Mouse (Mus musculus): ENCODE data around the gene Gtf3a. TPM values are rescaled to one million over a fixed set of nuclear protein-coding genes. Genes with fewer than 3 reads are reported as not detected.
A peak's percentile ranks its signal among the peaks of the same experiment; 100 is the strongest.
"Not testable (repeated sequence)": the region's sequence is repeated elsewhere in the genome, so short reads cannot be mapped to it uniquely, and the experiment has no call there.

Gtf3a gene
- polyA plus RNA-seq, 1 experiment = 63.5 TPM

DNA sequence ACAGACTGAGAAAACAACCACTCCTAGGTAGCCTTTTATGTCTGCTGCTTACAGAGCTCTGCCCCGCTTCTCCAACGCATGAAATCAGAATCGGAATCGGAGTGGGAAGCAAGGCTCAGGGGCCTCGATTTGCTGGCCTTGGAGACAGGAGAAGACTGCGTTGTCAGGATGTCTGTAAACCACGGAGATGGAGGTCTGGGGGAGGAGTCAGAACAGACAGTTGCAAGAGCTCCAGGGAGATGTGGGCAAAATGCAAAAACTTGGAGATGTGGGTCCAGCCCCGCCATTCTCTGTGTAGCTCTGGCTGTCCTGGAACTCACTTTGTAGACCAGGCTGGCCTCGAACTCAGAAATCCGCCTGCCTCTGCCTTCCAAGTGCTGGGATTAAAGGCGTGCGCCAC is 15.0 kb upstream of the Gtf3a start:
- no peaks in the 10 kb centered on the region for H3K4me1 ChIP-seq
- H3K9me3 ChIP-seq = no peaks in the 10 kb centered on the region
- peaks cover 3% of the 10 kb centered on the region for H3K27me3 ChIP-seq (replicated peaks)
- no peaks in the 10 kb centered on the region for H3K36me3 ChIP-seq (replicated peaks; ENCODE audit: low read length)
- TF ChIP-seq FLI1 (IDR thresholded peaks at IDR 0.05; ENCODE audit: low read length) (no peak), GATA1 (IDR thresholded peaks at IDR 0.05; ENCODE audit: borderline replicate concordance, low read length) (no peak)
- no peak overlapping the region for H3K4me3 ChIP-seq (replicated peaks)

DNA sequence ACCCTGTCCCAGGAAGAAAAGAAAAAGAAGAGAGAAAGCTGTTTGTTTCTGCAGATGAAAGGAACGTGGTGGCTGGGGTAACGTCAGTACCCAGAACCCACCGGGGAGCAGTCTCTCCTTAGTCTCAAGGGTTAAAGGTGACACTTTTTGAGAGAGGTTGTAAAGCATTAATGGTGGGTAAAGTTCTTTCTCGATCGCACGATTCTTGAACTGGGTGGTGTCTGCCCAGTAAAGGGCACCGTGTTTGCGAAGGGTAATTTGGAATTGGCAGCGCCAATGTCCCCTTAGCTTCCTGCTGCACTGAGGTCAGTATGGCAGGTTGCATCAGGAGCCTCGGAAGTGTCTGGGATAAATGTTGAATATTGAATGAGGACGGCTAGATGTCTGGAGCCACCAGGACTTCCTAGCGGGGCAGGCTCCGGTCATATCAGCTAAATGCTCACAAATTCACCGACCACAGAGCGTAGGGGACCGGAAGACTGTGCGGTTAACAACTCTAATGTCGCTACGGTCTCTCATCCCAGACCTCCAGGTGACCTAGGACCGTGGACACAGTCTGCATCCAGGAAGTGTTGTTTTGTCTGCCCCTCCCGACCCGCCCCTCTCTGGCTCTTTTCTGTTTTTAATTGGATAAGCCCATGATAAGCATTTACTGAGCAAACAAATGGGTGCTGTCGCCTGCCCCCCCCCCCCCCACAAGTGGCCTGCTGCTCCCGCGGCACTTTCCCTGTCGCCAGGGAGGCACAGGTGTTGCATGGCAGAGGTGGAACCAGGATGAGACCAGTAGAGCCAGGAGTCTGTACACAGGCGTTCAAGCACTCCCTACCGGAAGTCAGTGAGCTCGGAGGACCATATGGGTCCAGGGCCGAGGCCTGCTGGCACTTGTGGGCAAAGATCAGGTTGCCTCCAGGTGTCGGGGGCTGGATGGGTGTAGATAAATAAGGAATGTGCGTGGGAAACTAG is 10.6 kb upstream of the Gtf3a start:
- Histone ChIP-seq H3K27me3 (replicated peaks) (peaks cover 9% of the 10 kb centered on the region), H3K9me3 (peaks cover 7% of the 10 kb centered on the region), H3K36me3 (replicated peaks; ENCODE audit: low read length) (no peaks in the 10 kb centered on the region), H3K4me1 (no peaks in the 10 kb centered on the region), H3K4me3 (replicated peaks) (no peak overlapping the region)
- TF ChIP-seq FLI1 (IDR thresholded peaks at IDR 0.05; ENCODE audit: low read length) (no peak), GATA1 (IDR thresholded peaks at IDR 0.05; ENCODE audit: borderline replicate concordance, low read length) (no peak)

DNA sequence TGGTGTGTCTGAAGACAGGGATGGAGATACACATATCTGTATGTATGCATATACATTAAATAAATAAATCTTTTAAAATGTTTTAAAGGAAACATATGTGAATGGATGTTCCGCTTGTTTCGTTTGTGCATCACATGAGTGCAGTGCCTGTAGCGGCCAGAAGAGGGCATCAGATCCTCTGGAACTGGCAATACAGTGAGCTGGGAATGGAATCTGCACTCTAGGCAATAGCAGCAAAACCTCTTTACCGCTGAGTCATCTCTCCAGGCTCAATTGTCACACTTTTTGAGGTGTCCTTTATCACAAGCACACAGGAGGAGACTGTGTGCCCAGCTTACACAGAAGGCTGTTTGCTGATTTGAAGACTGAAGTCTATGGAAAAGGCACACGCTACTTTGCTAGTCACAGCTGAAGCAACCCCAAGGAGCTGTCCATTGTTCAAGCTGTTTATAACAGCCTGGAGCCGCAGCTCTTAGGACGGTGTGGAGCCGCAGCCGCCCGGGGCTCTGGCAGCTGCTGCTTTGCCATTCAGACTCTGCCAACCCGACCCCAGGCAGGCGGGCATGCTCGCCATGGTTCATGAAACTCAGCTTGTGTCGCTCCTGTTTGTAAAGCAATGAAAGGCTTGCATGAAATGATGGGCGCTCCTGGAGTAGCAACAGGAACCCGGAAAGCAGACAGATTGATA is 9.2 kb upstream of the Gtf3a start:
- Histone ChIP-seq H3K9me3 (peaks cover 13% of the 10 kb centered on the region), H3K4me3 (replicated peaks) (no peak overlapping the region), H3K27me3 (replicated peaks) (peaks cover 12% of the 10 kb centered on the region), H3K4me1 (no peaks in the 10 kb centered on the region), H3K36me3 (replicated peaks; ENCODE audit: low read length) (no peaks in the 10 kb centered on the region)
- no peak for TF ChIP-seq FLI1 (IDR thresholded peaks at IDR 0.05; ENCODE audit: low read length)
- no peak for TF ChIP-seq GATA1 (IDR thresholded peaks at IDR 0.05; ENCODE audit: borderline replicate concordance, low read length)

DNA sequence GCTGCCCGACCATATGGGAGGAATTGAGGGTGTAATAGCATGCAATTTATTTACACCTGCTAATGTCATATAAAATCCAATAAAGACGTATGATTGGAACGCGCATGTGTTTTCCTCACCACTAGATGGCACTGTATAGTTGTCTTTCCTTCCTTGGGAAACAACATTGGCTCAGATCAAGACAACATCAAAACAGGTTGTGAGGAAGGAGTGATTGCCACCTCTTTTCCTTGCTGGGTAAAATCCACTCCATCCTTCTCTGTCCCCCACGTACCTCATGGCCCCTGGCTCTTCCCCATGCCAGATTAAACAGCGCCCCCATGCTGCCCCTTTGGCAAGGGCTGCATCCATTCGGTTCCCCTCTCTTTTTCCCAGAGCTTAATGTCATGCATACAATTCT is 8.2 kb upstream of the Gtf3a start:
- H3K4me3 ChIP-seq (replicated peaks) = no peak overlapping the region
- peaks cover 12% of the 10 kb centered on the region for H3K27me3 ChIP-seq (replicated peaks)
- H3K9me3 ChIP-seq = peaks cover 18% of the 10 kb centered on the region
- no peaks in the 10 kb centered on the region for H3K4me1 ChIP-seq
- no peaks in the 10 kb centered on the region for H3K36me3 ChIP-seq (replicated peaks; ENCODE audit: low read length)
- no peak for TF ChIP-seq GATA1 (IDR thresholded peaks at IDR 0.05; ENCODE audit: borderline replicate concordance, low read length)
- no peak for TF ChIP-seq FLI1 (IDR thresholded peaks at IDR 0.05; ENCODE audit: low read length)

DNA sequence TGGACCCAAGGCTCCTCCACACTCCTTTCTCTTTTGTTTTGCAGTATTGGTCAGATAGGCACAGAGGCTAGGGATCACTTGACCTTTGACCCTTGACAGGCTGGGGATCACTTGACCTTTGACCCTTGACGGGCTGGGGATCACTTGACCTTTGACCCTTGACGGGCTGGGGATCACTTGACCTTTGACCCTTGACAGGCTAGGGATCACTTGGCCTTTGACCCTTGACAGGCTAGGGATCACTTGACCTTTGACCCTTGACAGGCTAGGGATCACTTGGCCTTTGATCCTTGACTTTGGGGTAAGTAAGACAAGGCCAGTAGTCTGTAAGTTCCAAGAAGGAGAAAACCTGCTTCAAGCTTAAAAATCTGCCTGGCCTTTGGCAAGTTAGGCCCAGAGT is 6.5 kb upstream of the Gtf3a start:
- not testable (repeated sequence) for H3K4me3 ChIP-seq (replicated peaks); H3K4me1 ChIP-seq; H3K36me3 ChIP-seq (replicated peaks; ENCODE audit: low read length); H3K27me3 ChIP-seq (replicated peaks)
- H3K9me3 ChIP-seq = peaks cover 18% of the 10 kb centered on the region

DNA sequence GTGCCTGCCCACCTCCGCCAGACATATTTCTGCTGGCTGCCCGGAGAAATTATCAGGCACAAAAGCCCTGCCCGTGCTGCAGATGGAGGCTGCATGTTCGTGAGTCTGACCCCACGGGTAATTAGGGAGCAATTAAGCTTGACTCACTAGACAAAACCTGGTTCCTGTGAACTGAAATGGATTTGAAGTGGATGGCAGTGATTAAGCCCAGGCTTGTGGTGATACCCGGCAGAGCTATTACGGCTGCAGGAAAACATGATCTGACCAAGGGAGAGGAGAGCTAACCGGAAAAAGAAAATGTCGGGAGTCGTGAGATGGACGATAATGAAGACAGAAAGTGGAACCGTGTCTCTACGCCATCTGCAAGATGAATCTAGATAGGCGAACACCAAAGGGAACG is 5.5 kb upstream of the Gtf3a start:
- peaks cover 4% of the 10 kb centered on the region; the same call in 1 of the 2 replicates for H3K4me1 ChIP-seq
- TF ChIP-seq GATA1 (IDR thresholded peaks at IDR 0.05; ENCODE audit: borderline replicate concordance, low read length) (no peak), FLI1 (IDR thresholded peaks at IDR 0.05; ENCODE audit: low read length) (no peak)
- peaks cover 18% of the 10 kb centered on the region for H3K9me3 ChIP-seq
- peaks cover 10% of the 10 kb centered on the region for H3K27me3 ChIP-seq (replicated peaks)
- no peak overlapping the region for H3K4me3 ChIP-seq (replicated peaks)
- H3K36me3 ChIP-seq (replicated peaks; ENCODE audit: low read length) = no peaks in the 10 kb centered on the region

DNA sequence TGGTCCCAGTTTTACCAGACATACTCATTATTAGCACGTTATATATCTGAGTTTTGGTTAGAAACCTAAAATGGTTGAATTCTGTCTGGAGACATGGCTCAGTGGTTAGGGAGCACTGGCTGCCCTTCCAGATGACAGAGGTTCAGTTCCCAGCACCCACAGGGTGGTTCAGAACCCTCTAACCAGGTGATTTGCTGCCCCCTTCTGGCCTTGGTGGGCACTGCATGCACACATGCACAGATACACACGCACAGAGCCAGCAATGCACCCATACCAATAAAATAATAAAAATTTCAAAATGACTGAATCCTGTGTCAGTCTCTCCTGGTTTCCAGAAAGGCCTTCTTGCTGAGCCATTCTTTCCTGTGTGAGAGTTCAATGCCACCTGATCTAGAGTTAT is 3.9 kb upstream of the Gtf3a start:
- Histone ChIP-seq H3K4me3 (replicated peaks) (no peak overlapping the region), H3K4me1 (peaks cover 14% of the 10 kb centered on the region), H3K9me3 (peaks cover 11% of the 10 kb centered on the region), H3K27me3 (replicated peaks) (peaks cover 10% of the 10 kb centered on the region), H3K36me3 (replicated peaks; ENCODE audit: low read length) (no peaks in the 10 kb centered on the region)
- TF ChIP-seq GATA1 (IDR thresholded peaks at IDR 0.05; ENCODE audit: borderline replicate concordance, low read length) (no peak), FLI1 (IDR thresholded peaks at IDR 0.05; ENCODE audit: low read length) (no peak)

DNA sequence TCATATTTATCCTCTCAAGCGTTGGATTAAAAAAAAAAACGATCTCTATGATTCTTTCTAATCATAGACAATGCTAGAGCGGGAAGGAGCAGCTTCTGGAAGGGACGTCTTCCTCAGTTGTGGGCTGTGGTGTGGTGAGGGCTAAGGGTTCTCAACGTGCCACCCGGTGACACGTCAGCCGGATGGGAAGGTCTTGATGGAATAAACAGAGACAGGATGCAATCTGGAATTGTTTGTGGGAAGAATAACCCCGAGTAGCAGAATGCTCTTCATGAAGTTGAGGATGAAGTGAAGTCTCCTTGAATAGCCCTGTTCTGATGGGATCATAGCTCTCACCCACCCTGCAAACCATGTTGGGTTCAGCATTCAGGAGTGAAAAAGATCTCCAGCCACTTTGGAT is 1.8 kb upstream of the Gtf3a start:
- Histone ChIP-seq H3K9me3 (peaks cover 11% of the 10 kb centered on the region), H3K27me3 (replicated peaks) (peaks cover 8% of the 10 kb centered on the region), H3K36me3 (replicated peaks; ENCODE audit: low read length) (peaks cover 18% of the 10 kb centered on the region), H3K4me3 (replicated peaks) (no peak overlapping the region), H3K4me1 (peaks cover 21% of the 10 kb centered on the region)
- no peak for TF ChIP-seq FLI1 (IDR thresholded peaks at IDR 0.05; ENCODE audit: low read length)
- no peak for TF ChIP-seq GATA1 (IDR thresholded peaks at IDR 0.05; ENCODE audit: borderline replicate concordance, low read length)

DNA sequence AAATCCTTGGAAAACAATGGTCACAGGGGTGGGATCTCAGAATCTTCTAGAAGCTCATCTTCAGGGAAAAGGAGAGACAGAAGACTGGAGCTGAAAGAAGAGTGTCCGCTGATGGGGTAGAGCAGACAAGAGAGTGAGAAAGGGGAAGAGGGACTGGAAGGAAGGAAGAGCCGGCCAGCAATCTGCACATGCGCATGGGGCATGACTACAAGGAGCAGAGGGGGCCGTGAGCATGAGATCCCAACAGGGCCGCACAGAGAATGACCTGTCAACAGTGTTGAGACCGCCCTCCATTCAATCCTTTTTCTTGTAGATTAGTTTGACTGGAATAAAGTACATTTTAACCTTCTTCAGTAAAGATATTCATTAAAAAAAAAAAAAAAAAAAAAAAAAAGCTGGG is 960 bp upstream of the Gtf3a start:
- Histone ChIP-seq H3K27me3 (replicated peaks) (peaks cover 7% of the 10 kb centered on the region), H3K36me3 (replicated peaks; ENCODE audit: low read length) (peaks cover 26% of the 10 kb centered on the region), H3K4me3 (replicated peaks) (no peak overlapping the region), H3K4me1 (peaks cover 21% of the 10 kb centered on the region), H3K9me3 (peaks cover 11% of the 10 kb centered on the region)
- TF ChIP-seq GATA1 (IDR thresholded peaks at IDR 0.05; ENCODE audit: borderline replicate concordance, low read length) (no peak), FLI1 (IDR thresholded peaks at IDR 0.05; ENCODE audit: low read length) (no peak)

DNA sequence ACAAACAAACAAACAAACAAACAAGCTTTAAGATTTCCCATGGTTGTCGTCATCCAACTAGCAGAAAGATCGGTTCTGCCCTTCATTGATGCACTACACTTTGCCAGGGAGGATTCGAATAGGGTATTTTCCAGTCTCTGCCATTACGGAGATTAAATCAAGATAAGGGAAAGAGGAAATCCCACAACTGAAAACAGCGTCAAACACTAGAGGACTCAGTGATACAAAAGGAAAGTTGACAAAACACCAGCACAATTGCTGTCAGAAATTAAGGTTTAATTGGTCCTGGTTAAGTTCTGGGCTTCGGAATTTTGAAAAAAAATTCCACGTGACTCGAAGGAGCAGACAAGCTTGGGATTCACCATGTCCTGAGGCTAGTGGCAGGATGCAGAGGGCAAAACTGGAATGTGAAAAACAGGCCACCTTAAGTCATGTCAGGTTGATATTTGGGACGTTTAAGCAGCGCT is 383 bp upstream of the Gtf3a start:
- Histone ChIP-seq H3K36me3 (replicated peaks; ENCODE audit: low read length) (peaks cover 31% of the 10 kb centered on the region), H3K27me3 (replicated peaks) (peaks cover 2% of the 10 kb centered on the region), H3K9me3 (peaks cover 11% of the 10 kb centered on the region), H3K4me1 (peaks cover 21% of the 10 kb centered on the region), H3K4me3 (replicated peaks) (peak overlapping the region; percentile 98)
- TF ChIP-seq FLI1 (IDR thresholded peaks at IDR 0.05; ENCODE audit: low read length) (no peak), GATA1 (IDR thresholded peaks at IDR 0.05; ENCODE audit: borderline replicate concordance, low read length) (no peak)

Measured in megakaryocyte, embryonic 14.5 days (primary cell).